Mouse (Mus musculus) neural tube, embryonic 10.5 days (tissue): ENCODE measurements around the gene Tbata.
A peak's percentile ranks its signal among the peaks of the same experiment; 100 is the strongest.

Experiments
- DNase-seq: peaks from one replicate; pipeline ENCODE4 v3.0.0-alpha.2; 2017; ENCODE audit warnings: low spot score; ENCODE audit errors: extremely low spot score

Gene Tbata

DNA sequence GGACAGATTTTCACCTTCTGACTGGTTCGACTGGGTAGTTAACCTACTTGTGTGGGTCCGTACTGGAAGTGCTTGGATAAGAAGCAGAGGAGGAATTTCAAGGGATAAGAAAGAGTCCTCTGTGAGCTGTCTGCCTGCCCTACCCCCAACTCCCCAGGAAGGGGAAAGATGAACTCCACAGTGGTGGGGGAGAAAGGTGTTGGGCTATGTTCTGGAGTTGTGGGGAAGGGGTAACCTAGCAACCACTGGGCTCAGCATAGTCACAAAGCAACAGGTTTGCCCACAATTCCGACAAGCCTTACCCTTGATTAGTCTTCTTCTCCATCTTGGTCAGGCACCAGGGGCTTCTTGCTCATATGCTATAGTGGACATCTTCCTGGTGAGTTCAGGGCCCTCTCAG is at the start of gene Tbata:
Gene Tbata (plus strand): TSS at position 301 of the 400 bp plus-strand sequence.
- DNase-seq, result no peak

GRCm38 (mm10) chr10:61123276-61123913 is 48.4 kb upstream of the Tbata start:
- no peak for DNase-seq

DNA sequence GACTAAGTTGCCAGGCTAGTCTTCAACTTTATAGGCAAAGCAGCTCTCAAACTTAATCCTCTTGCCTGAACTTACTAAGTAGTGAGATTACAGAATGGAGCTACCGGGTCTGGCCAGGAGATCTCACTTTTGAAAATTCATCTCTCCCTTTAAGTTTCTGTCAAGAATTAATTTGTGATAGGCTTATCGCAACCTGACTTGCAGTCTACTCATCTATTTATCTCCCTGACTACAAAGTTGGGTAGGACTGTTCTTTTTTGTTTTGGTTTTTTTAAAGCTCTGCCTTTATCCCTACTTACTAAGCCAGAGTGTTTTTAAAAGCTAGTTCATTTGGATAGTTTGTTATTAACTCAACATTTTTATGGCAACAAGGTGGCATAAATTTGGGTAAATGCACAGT is 47.3 kb upstream of the Tbata start:
- no peak for DNase-seq

GRCm38 (mm10) chr10:61128701-61129365 is 42.9 kb upstream of the Tbata start:
- no peak for DNase-seq

DNA sequence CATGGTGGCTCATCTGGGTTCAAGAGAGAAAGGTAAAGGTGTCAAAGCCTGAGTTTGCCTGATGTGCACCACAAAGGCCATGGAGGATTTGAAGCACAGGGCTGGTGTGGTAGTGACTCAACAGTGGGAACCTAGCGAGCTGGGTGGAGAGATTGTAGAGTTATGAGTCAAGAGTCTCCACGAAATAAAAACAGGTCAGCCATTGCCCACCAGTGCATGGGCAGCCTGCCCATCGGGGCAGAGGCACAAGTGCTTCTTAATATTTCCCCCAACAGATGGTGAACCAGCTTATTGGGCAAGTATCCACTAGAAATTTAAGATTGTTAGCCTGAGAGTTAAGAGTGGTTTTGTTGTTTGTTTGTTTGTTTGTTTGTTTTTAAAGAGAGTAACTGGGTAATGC is 40.8 kb upstream of the Tbata start:
- no peak for DNase-seq

GRCm38 (mm10) chr10:61134041-61134440 is 37.7 kb upstream of the Tbata start:
- DNase-seq, result no peak

- DNase-seq, result no peak
Observed at GRCm38 (mm10) chr10:61135226-61135839, 36.4 kb upstream of the Tbata start.

GRCm38 (mm10) chr10:61137567-61137966 is 34.2 kb upstream of the Tbata start:
- no peak for DNase-seq

DNA sequence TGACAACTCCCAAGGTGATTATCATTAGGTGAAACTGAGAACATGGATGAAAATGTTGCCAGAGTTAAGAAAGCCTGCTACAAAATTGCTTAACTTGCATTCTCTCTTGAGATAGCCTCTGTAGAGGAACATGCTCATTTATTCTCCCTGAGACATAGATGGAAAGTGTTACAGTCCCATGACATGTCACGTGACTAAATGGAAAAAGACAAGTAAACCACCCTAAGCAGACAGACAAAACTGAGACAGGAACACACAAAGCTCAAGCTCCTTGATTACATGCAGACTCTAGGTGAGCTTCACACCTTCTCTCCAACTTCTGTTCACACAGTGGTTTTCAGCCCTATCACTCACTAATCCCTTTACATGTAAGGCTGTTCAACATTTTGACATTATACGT is 28.4 kb upstream of the Tbata start:
- DNase-seq, result no peak

DNA sequence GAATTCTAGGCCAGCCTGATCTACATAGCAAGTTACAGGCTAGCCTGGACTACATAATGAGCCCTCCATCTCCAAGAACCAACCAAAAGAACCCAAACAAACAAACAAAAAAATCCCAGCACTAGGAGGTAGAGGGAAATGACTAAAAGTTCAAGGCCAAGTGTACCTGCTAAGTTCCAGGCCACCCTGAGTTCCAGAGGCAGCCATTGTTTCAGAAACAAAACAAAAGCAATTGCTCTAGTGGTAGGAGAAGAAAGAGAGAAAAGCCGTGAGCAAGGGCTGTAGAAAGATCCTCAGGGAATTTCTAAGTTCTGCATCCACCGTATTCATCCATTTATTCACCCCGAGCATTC is 26.0 kb upstream of the Tbata start:
- DNase-seq, result no peak

DNA sequence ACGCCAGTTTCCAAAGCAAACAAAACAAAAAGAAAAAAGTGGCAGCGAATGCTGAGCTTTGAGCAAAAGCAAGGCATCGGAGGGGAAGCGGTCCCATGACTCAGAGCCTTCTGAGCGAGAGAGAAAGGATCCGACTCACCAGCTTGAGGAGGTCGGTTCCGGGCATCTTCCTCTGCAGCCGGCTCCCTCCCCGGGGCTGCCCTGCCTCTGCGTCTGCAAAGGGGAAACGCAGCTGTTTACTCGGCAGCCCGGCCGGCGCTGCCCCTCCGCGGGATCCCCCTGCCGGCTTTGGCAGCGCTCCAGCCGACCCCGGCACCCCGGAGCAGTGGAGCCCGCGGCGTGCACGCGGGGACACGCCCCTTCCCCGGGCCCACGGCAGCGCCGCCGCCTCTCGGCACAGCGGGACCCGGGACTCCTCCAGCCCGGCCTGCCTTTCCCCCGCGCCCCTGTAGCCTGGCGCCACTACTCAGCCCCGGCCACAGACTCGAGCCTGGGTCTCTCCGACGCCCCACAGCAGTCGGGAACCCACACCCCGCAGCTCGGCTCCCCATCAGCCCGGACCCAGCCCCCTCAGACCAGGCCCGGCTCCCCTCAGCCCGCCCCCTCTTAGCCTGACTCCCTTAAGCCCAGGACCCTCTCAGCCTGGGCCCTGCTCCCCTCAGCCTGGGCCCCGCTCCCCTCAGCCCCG is 25.5 kb upstream of the Tbata start:
- peak; percentile 74 for DNase-seq

GRCm38 (mm10) chr10:61146807-61147156 is 25.0 kb upstream of the Tbata start:
- DNase-seq, result no peak

DNA sequence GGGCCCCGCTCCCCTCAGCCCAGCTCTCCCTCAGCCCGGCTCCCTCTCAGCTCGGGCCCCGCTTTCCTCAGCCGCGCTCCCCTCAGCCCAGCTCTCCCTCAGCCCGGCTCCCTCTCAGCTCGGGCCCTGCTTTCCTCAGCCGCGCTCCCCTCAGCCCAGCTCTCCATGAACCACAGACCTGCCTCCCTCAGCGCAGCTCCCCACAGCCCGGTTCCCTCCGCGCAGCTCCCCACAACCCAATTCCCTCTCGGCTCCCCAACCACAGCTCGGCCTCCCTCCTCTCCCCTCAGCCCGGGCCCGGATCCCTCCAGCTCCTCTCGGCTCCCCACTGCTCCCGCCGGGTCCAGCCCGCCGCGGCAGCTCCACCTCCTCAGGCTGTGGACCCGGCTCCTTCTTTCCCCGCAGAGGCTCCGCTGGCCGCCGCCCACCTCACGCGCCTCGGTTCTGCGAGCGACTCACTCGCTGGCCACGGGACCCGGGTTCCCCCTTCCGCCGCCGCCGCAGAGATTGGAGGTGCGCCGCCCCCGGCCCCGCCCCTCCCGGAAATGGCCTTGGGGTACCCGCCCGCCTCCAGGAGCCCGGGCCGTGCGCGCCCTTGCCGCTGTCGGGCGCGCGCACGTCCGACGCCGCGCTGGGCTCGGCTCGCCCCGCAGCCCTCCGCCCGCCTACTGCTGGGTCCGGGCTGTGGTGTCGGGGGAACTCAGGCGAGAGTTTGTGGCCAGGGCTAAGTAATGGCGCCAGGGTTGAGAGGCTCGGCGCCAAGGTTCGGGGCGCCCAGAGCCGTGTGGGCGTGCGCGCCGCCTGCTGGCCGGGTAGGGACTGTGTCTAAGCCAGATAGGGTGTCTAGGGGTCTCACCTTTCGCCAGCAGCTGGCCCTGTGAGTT is 24.4 kb upstream of the Tbata start, which contains the start of gene Sgpl1:
Gene Sgpl1 (minus strand): TSS at position 547 of the 884 bp plus-strand sequence.
- DNase-seq, result peak; percentile 95

DNA sequence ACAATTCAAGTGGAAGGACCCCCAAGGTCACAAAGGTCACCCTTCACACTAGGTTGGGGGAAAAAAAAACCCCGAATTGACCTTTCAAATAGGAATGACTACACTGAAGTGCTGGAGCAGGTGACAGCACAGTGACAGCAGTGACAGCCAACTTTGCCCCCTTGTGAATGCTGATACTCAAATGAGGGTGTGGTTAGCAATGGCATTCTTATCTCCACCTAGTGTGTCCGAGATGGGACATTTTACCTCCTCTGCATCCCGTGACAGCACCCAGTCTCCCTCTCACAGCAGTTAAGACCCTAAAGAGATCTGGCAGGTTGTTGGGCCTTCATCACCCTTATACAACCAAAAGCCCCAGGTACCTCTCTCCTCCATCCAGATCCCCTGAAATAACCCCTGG is 22.3 kb upstream of the Tbata start:
- DNase-seq, result no peak

DNA sequence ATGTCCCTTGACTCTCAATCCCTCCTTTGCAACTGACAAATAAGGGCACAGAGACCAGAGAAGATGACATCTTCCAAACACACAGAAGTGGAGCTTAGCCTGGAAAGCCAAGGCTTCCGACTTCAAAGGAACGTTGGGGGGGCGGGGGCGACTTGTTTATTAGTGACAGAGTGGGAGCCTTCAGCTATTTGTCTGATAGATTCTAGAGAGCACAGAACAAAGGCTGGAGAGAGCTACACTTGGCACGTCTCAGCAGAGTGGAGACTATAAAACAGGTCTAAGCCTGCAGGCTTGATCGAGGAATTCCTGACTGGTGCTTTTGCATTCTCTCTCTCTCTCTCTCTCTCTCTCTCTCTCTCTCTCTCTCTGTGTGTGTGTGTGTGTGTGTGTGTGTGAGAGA is 21.1 kb upstream of the Tbata start:
- no peak for DNase-seq

DNA sequence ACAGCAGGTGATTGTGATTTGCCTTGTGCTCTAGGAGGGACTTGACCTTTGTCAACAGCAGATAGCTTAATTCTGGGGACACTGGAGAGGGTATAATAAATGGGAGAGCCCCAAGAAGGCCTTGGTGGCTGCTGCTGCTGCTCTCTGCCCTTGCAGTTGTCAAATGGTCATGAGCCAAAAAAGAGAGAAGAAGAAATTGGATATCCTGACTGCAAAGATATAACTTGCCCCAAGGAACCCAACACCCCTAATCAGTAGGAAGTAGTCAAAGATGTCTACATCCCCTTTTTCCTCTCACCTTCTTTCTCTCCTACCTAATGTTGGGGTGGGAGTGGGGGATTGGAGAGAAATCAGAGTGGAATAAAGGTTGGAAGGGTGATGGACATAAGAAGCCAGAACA is 19.6 kb upstream of the Tbata start:
- DNase-seq, result no peak

- DNase-seq, result no peak
Observed at GRCm38 (mm10) chr10:61155611-61156010, 16.1 kb upstream of the Tbata start.

DNA sequence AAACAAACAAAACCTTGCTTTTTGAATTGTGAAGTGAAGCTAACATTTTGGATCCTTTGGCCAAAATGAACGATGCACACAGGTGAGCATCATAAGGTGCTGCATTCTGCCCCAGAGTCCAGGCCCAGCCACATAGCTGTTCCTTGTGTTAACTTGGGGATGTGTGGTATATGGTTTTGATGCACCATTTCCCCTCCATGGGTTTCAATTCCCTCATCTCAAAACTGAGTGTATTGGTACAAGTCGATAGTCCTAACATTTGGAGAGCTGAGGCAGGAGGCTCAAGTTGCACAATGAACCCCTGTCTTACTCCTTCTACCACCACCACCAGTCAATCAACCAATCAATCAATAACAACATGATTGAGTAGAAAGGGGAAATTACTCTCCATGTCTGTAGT is 15.3 kb upstream of the Tbata start:
- DNase-seq, result no peak

GRCm38 (mm10) chr10:61158594-61158993 is 13.2 kb upstream of the Tbata start:
- DNase-seq, result no peak

DNA sequence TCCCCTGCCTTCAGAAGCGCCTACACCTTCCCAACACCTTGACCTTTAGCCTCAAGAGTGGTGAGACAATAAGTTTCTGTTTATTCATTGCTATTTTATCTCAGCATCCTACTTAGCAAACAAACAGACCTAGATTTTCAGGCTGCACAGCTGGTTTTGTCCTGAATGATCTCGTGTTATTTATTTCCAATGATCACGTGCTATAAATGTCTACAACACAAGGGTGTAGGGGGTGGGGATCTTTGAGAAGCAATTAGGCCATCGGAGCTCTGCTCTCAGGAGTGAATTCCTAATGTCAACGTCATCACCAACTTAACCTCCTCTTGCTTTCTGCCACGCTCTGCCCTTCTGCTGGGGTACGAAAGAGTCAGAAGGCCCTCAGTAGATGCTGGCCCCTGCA is 11.7 kb upstream of the Tbata start:
- DNase-seq, result no peak

- no peak for DNase-seq
Observed at GRCm38 (mm10) chr10:61160671-61161070, 11.1 kb upstream of the Tbata start.
